In the genomic region with DNA sequence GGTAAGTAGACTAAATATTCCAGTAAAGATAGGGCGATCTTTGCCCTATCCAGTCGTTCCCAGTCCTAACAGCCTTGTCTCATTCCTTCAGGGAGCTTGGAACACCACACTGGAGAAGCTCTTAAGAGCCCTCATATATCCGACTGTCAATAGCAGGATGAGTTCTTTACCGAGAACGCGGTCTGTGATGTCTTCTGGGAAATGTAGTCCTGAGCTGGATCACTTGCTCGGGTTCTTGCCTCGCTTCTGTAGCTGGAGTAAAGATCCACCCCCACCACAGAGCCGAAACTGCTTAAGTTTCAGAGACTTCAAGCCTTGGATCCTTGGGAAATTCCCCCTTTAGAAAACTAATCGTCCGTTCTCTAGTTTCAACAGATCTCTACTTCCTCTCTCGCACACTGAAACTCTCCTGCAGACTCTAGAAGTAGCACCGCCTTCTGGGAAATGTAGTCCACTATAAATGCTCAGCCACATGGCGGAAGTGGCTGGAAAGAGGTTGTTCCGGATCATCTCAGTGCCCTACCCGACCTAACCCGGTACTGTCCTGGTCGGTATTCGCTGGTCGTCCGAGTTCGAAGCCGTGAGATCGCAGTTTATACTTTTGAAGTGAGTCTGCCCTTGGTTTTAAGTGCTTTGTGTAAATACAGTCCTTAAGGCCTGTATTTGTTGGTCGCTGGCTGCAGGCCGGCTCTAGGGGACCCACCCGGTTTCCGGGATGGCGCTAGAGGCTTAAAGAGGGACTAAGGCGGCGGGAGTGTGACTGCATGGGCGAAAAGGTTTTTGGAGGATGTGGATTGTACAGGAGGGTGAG, we compare ENCODE assay signal across 7 mouse cellular contexts. TPM values are rescaled to one million over a fixed set of nuclear protein-coding genes. Genes with fewer than 3 reads are reported as not detected.
A peak's percentile ranks its signal among the peaks of the same experiment; 100 is the strongest.
DNase-seq lines count a peak whose midpoint lies in the region; ATAC-seq lines count a peak whose summit lies in the region.

Gene Zfp84 (plus strand): TSS at position 463 of the 811 bp plus-strand sequence.

- H3K4me3 ChIP-seq in intestine, embryonic 14.5 days (ENCODE audit: low read depth, low read length) = peak within 1 kb of the TSS; percentile 62

- intact Hi-C loops in left cerebral cortex, postnatal 14 days (cut with DNase I) = loop anchor here (5.0 kb wide), 1 partner anchor 49 kb away; the partner anchor contains the start of gene Zfp790

- H3K36me3 ChIP-seq in intestine, embryonic 14.5 days (ENCODE audit: control insufficient read depth, insufficient read depth, low read length) = peaks cover 20% of the 10 kb centered on the region

- peak; percentile 94 for ATAC-seq in intestine, embryonic 14.5 days (replicated peaks; ENCODE audit: low FRiP score, low TSS enrichment, low read depth)

- no peaks in the 10 kb centered on the region for H3K27me3 ChIP-seq in intestine, embryonic 14.5 days (replicated peaks; ENCODE audit: control insufficient read depth, insufficient read depth, low read length)

- no peaks in the 10 kb centered on the region for H3K9me3 ChIP-seq in intestine, embryonic 14.5 days (ENCODE audit: control insufficient read depth, low read length)

- H3K9ac ChIP-seq in intestine, embryonic 14.5 days (ENCODE audit: low read length) = peak within 1 kb of the TSS; percentile 55

- H3K4me1 ChIP-seq in intestine, embryonic 14.5 days (replicated peaks; ENCODE audit: control insufficient read depth, insufficient read depth, low read length) = peaks cover 7% of the 10 kb centered on the region; the same call in 1 of the 2 replicates

- DNase-seq in adrenal gland, adult 18-20 months (ENCODE audit: low spot score in 2 of 2) = peak; percentile 71 to 76
- DNase-seq in embryo, embryonic 11 days = peak; percentile 95
- DNase-seq in gastrocnemius, postnatal 25 days = peak; percentile 88
- DNase-seq in intestine, embryonic 14.5 days (ENCODE audit: low spot score) = peak; percentile 91
- peak; percentile 88 to 96 for DNase-seq in left cerebral cortex, postnatal 14 days (ENCODE audit: low spot score in 2 of 2)
- peak; percentile 90 for DNase-seq in mesoderm, embryonic 11.5 days (ENCODE audit: low read depth, low spot score)
- peak; percentile 85 to 93 for DNase-seq in right cerebral cortex, postnatal 36 days (ENCODE audit: low spot score in 2 of 2)

- under 1% methylated on average over 32 of the region's 32 CpGs for WGBS in intestine, embryonic 14.5 days

- H3K27ac ChIP-seq in intestine, embryonic 14.5 days (ENCODE audit: low read depth) = peak within 1 kb of the TSS; percentile 73

- peak within 1 kb of the TSS; percentile 76 for H3K4me2 ChIP-seq in intestine, embryonic 14.5 days (ENCODE audit: low read length)

RNA-seq across cellular contexts. Expression of gene Zfp84, which starts in this region (rescaled TPM):
- total RNA-seq in adrenal gland, adult 18-20 months (2021) = 10 to 100 TPM; 14.8 to 15.2 TPM
- 1 to 10 TPM; 6.4 to 6.9 TPM for total RNA-seq in gastrocnemius, postnatal 25 days (2021)
- 12.3 and 12.8 TPM in 2 replicates for polyA plus RNA-seq in intestine, embryonic 14.5 days (2014; fragmentation: Nextera tagmentation; extraction: Ambion mirVana)
- total RNA-seq in left cerebral cortex, postnatal 14 days (2021) = 10 to 100 TPM; 15.6 to 16.7 TPM

Comparison
In these comparisons a context has a peak if more than half of its experiments do, and no peak if none do; other contexts are left out.
1. Peak in every context shown above with its lines: DNase-seq, ATAC-seq, H3K4me3 ChIP-seq and H3K27ac ChIP-seq.